Mouse (Mus musculus): ENCODE data around the gene Spsb3. TPM values are rescaled to one million over a fixed set of nuclear protein-coding genes. Genes with fewer than 3 reads are reported as not detected.
A peak's percentile ranks its signal among the peaks of the same experiment; 100 is the strongest.

Spsb3 gene
- total and polyA plus RNA-seq, 3 experiments = 14.4 to 23.3 (median 21.3) TPM

DNA sequence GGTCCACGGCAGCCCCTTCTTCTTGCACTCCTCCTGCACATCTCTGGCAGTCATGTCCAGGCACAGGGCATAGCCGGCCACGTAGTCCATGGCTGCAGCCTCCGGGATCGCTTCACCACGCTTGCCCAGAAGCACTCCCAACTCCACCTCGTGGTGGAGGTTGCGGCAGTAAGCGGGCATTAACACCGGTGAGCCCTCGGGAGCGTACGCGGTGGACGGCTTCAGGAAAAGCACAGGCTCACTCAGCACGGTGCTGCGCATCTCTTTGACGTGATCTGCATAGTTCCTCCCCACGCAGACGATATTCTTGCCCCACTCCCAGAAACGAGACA is 36.7 kb upstream of the Spsb3 start (continued):
- TF ChIP-seq ELF1 (IDR thresholded peaks at IDR 0.05; ENCODE audit: low read depth, low read length) = peak; percentile 5; the same call in 1 of the 2 replicates
- TF ChIP-seq EP300 (IDR thresholded peaks at IDR 0.05; ENCODE audit: low read length) = no peak
- TF ChIP-seq ZMIZ1 (IDR thresholded peaks at IDR 0.05; ENCODE audit: low read depth, low read length) = 0 out of 2 replicates have a peak, but pooled peaks have one; percentile 16
- TF ChIP-seq UBTF (IDR thresholded peaks at IDR 0.05; ENCODE audit: low read depth, low read length) = no peak; the same call in 1 of the 2 replicates
- no peak for TF ChIP-seq NELFE (IDR thresholded peaks at IDR 0.05; ENCODE audit: low read depth, low read length)
- peak; percentile 84 for TF ChIP-seq SIN3A (IDR thresholded peaks at IDR 0.05; ENCODE audit: low read length)
- no peak for TF ChIP-seq MEF2A (IDR thresholded peaks at IDR 0.05; ENCODE audit: borderline replicate concordance, low read depth, low read length)
- no peak; the same call in 1 of the 2 replicates for TF ChIP-seq RAD21 (IDR thresholded peaks at IDR 0.05; ENCODE audit: low read depth, low read length)
- no peak for TF ChIP-seq MAFK (IDR thresholded peaks at IDR 0.05; ENCODE audit: insufficient replicate concordance, low read length)
- TF ChIP-seq BHLHE40 (IDR thresholded peaks at IDR 0.05; ENCODE audit: low read depth, low read length) = no peak

DNA sequence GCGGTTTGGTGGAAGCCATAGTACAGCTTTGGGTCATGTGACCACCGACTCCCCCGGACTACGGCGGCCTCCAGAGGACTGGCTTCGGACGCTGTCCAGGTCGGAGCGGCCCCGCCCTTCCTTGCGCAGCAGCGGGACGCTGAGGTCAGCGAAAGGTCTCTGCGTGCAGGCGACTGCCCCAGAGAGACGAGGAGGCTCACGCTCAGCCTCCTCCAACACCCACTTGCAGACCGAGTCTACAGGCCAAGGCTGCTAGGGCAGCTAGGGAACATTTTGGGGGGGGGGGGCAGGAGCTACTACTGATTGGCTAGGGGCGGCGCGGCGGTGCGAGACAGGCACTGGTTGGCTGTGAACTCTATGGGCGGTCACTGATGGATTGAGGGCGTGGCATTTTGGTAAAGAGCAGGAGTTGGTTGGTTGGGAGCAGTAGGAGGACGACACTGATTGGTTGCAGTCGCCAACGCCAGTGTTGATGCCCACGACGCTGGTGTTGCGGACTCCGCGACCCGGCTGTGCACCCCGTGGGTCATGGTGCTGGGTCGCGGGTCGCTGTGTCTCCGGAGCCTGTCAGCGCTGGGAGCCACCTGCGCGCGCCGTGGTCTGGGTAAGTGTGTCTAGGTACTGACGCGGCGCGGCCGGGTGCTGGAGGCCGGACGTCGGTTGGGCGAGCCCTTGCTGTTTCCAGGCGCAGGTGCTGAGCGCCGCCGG is 36.2 kb upstream of the Spsb3 start, which contains the start of gene Fahd1:
Gene Fahd1 (minus strand): TSS at position 300 of the 708 bp plus-strand sequence.
- dilution Hi-C loops (cut with MboI; ENCODE audit: extremely low pct_ligation_motif_present, extremely low pct_unique_long_range_greater_than_20kb, low sequenced_read_pairs) (no loop called here), in situ Hi-C loops (cut with MboI; ENCODE audit: low pct_ligation_motif_present, low pct_unique_long_range_greater_than_20kb, low sequenced_read_pairs) (loop anchor here (5.0 kb wide), 1 partner anchor 37 kb away; the partner anchor contains the start of genes Nubp2 and Spsb3)
- Histone ChIP-seq H3K36me3 (replicated peaks in 1 of 2; ENCODE audit: control insufficient read depth in 1 of 2, insufficient read depth in 1 of 2, low read length in 1 of 2) (peaks cover 11 to 20% of the 10 kb centered on the region in 2 experiments), H3K27ac (ENCODE audit: insufficient read depth, low read depth) (peak within 1 kb of the TSS; percentile 62), H3K4me1 (ENCODE audit: control insufficient read depth in 1 of 2, insufficient read depth in 2 of 2) (peaks cover under 1 to 24% of the 10 kb centered on the region in 2 experiments; a peak in 3 of 4 replicates), H3K4me3 (replicated peaks in 1 of 3; ENCODE audit: low read depth in 2 of 3, low read length in 2 of 3, poor library complexity in 1 of 3) (peak within 1 kb of the TSS; percentile 74 to 83 (median 75)), H3K9ac (ENCODE audit: insufficient read depth, low read depth) (peak within 1 kb of the TSS; percentile 60), H3K27me3 (replicated peaks) (peaks cover 10% of the 10 kb centered on the region), H3K79me2 (replicated peaks; ENCODE audit: control insufficient read depth, extremely low read depth, insufficient read depth, poor library complexity, severe bottlenecking) (no peaks in the 10 kb centered on the region), H3K9me3 (replicated peaks; ENCODE audit: low read length) (no peaks in the 10 kb centered on the region), H3K4me2 (ENCODE audit: insufficient read depth, low read depth, poor library complexity, severe bottlenecking) (peak within 1 kb of the TSS; percentile 59)
- DNase-seq (ENCODE audit: extremely low read depth) = peak; percentile 99
- TF ChIP-seq CTCF (conservative IDR thresholded peaks at IDR 0.05 in 1 of 2, IDR thresholded peaks at IDR 0.05 in 1 of 2; ENCODE audit: low read depth in 2 of 2, low read length in 2 of 2) = no peak
- peak; percentile 25; the same call in 1 of the 2 replicates for TF ChIP-seq IRF4 (IDR thresholded peaks at IDR 0.05; ENCODE audit: low read depth, low read length)
- TF ChIP-seq CHD1 (IDR thresholded peaks at IDR 0.05; ENCODE audit: low read depth, low read length) = no peak
- peak; percentile 81 for TF ChIP-seq BHLHE40 (IDR thresholded peaks at IDR 0.05; ENCODE audit: low read depth, low read length)
- peak; percentile 93 for TF ChIP-seq USF1 (IDR thresholded peaks at IDR 0.05; ENCODE audit: low read depth, low read length)
- no peak for TF ChIP-seq JUN (IDR thresholded peaks at IDR 0.05; ENCODE audit: insufficient read depth, low read depth, low read length)
- no peak for TF ChIP-seq RCOR1 (conservative IDR thresholded peaks at IDR 0.05; ENCODE audit: low read depth, low read length)
- TF ChIP-seq ETS1 (conservative IDR thresholded peaks at IDR 0.05; ENCODE audit: low read depth, low read length) = no peak
- TF ChIP-seq MAX (IDR thresholded peaks at IDR 0.05; ENCODE audit: low read length) = no peak; the same call in 1 of the 2 replicates
- TF ChIP-seq USF2 (conservative IDR thresholded peaks at IDR 0.05; ENCODE audit: low read depth, low read length) = peak; percentile 87
- TF ChIP-seq NRF1 (IDR thresholded peaks at IDR 0.05; ENCODE audit: low read depth, low read length) = peak; percentile 40; the same call in 1 of the 2 replicates
- TF ChIP-seq JUND (conservative IDR thresholded peaks at IDR 0.05; ENCODE audit: low read depth, low read length) = no peak
- TF ChIP-seq RAD21 (IDR thresholded peaks at IDR 0.05; ENCODE audit: low read depth, low read length) = no peak
- TF ChIP-seq MEF2A (IDR thresholded peaks at IDR 0.05; ENCODE audit: borderline replicate concordance, low read depth, low read length) = no peak
- TF ChIP-seq E2F4 (IDR thresholded peaks at IDR 0.05; ENCODE audit: insufficient replicate concordance, low read depth, low read length) = no peak
- TF ChIP-seq SIN3A (IDR thresholded peaks at IDR 0.05; ENCODE audit: low read length) = no peak
- TF ChIP-seq MAZ (IDR thresholded peaks at IDR 0.05; ENCODE audit: low read depth, low read length) = peak; percentile 79; the same call in 1 of the 2 replicates
- no peak; the same call in 1 of the 2 replicates for TF ChIP-seq TBP (conservative IDR thresholded peaks at IDR 0.05; ENCODE audit: low read depth, low read length)
- TF ChIP-seq POLR2A (IDR thresholded peaks at IDR 0.05; ENCODE audit: low read depth, low read length) = peak; percentile 87
- no peak for TF ChIP-seq SMC3 (IDR thresholded peaks at IDR 0.05; ENCODE audit: low read depth, low read length)
- no peak for TF ChIP-seq EP300 (IDR thresholded peaks at IDR 0.05; ENCODE audit: low read length)
- TF ChIP-seq POLR2AphosphoS2 (IDR thresholded peaks at IDR 0.05; ENCODE audit: low read depth, low read length) = peak; percentile 53; the same call in 1 of the 2 replicates
- TF ChIP-seq MYC (IDR thresholded peaks at IDR 0.05; ENCODE audit: low read depth, low read length) = no peak
- no peak for TF ChIP-seq ZC3H11A (IDR thresholded peaks at IDR 0.05; ENCODE audit: low read depth, low read length)
- peak; percentile 66 for TF ChIP-seq NELFE (IDR thresholded peaks at IDR 0.05; ENCODE audit: low read depth, low read length)
- peak; percentile 63 for TF ChIP-seq MXI1 (IDR thresholded peaks at IDR 0.05; ENCODE audit: low read depth, low read length)
- TF ChIP-seq TCF12 (IDR thresholded peaks at IDR 0.05; ENCODE audit: low read depth, low read length) = peak; percentile 38
- no peak for TF ChIP-seq PAX5 (IDR thresholded peaks at IDR 0.05; ENCODE audit: low read length)
- no peak; the same call in 1 of the 2 replicates for TF ChIP-seq ELF1 (IDR thresholded peaks at IDR 0.05; ENCODE audit: low read depth, low read length)
- no peak for TF ChIP-seq CHD2 (IDR thresholded peaks at IDR 0.05; ENCODE audit: low read length)
- TF ChIP-seq KAT2A (IDR thresholded peaks at IDR 0.05; ENCODE audit: insufficient replicate concordance, low read length) = peak; percentile 49; the same call in 1 of the 2 replicates
- TF ChIP-seq ZKSCAN1 (IDR thresholded peaks at IDR 0.05; ENCODE audit: borderline replicate concordance, low read depth, low read length) = no peak

Data from CH12.LX (cell line).